Mouse (Mus musculus): ENCODE data around the gene Vmn2r14.
"Not testable (repeated sequence)": the region's sequence is repeated elsewhere in the genome, so short reads cannot be mapped to it uniquely, and the experiment has no call there.

DNA sequence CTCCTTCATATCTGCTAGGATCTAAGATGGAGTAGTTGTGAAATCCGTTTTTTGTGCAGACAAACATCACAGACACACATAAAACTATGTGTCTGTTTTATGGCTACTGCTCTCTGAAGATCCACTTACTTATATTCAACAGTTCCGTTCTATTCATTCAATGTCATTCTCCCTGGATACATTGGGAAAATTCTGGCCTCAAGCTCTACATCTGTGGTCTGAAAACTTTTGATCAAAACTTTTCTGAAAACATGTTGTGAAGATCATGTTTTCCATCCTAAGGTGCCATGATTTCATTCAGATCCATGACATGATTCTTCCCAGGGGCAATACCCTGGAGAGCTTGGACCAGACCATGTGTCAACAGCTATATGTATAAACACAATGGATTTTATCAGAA lies 32.4 kb downstream of the Vmn2r14 start, which contains the start of gene Vmn2r13:
- not testable (repeated sequence) for TF ChIP-seq POLR2A (IDR thresholded peaks at IDR 0.05; ENCODE audit: insufficient read length, low read depth); TCF12 (IDR thresholded peaks at IDR 0.05; ENCODE audit: insufficient read depth, poor library complexity, severe bottlenecking); MAX (IDR thresholded peaks at IDR 0.05; ENCODE audit: low read depth); CEBPB (IDR thresholded peaks at IDR 0.05; ENCODE audit: insufficient read depth, poor library complexity, severe bottlenecking); USF1 (IDR thresholded peaks at IDR 0.05; ENCODE audit: low read depth); E2F4 (IDR thresholded peaks at IDR 0.05; ENCODE audit: insufficient read depth); REST (IDR thresholded peaks at IDR 0.05; ENCODE audit: insufficient read depth, insufficient read length); POLR2AphosphoS2 (IDR thresholded peaks at IDR 0.05; ENCODE audit: insufficient read length, low read depth)
